15 mouse cellular contexts compared by ENCODE assay signal in the genomic region with DNA sequence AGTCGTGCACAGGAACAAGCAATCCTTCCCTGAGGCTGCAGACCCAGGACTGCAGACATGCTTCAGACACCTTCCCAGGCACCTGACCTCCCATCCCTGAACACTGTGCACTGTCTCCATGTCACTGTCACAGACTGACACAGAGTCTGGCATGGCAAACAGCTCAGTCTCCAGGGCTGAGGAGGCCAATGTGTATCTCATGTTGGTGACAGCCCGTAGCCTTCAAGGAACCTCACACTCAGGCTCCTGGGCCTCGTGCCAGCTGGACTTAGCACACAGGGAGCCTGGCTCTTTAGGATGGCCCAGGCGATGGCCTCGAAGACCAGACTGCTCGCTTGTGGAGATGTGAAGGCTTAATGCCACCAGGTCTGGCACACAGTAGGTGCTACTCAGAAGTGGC. TPM values are rescaled to one million over a fixed set of nuclear protein-coding genes. Genes with fewer than 3 reads are reported as not detected.
DNase-seq lines count a peak whose midpoint lies in the region; ATAC-seq and TF ChIP-seq lines count a peak whose summit lies in the region.
"Had no signal": no experiment of that assay in that cellular context is flagged by ENCODE, and none has a peak within 500 bp of the region (broad histone marks: within the 10 kb centered on the region; RNA-seq: fewer than 3 reads in every experiment).

No protein-coding gene starts in this region.

- ATAC-seq in kidney, embryonic 15.5 days (replicated peaks; ENCODE audit: low FRiP score) = no peak
- ATAC-seq in lung, embryonic 16.5 days (ENCODE audit: low read depth) = peak; percentile 88
- no peak for ATAC-seq in intestine, embryonic 15.5 days
- no peak for ATAC-seq in intestine, embryonic 16.5 days
- ATAC-seq: activated CD4-positive, CD25-positive, alpha-beta regulatory T cell, adult 4 months had no signal

- WGBS in kidney, adult 2 months = 72% methylated on average over 6 of the region's 6 CpGs
- WGBS in kidney, embryonic 15.5 days = 80% methylated on average over 6 of the region's 6 CpGs
- WGBS in lung, embryonic 16.5 days = 53% methylated on average over 6 of the region's 6 CpGs
- 73% methylated on average over 6 of the region's 6 CpGs for WGBS in intestine, embryonic 15.5 days
- WGBS in intestine, embryonic 16.5 days = 75% methylated on average over 6 of the region's 6 CpGs

- H3K4me1 ChIP-seq in kidney, adult 2 months (ENCODE audit: control insufficient read depth, insufficient read depth, low read length) = no peaks in the 10 kb centered on the region
- H3K4me1 ChIP-seq in kidney, embryonic 15.5 days = 0 out of 2 replicates have a peak, but pooled peaks cover 3% of the 10 kb centered on the region
- H3K4me1 ChIP-seq in lung, embryonic 16.5 days (replicated peaks; ENCODE audit: control insufficient read depth, insufficient read depth, low read length) = no peaks in the 10 kb centered on the region
- H3K4me1 ChIP-seq in intestine, embryonic 15.5 days (replicated peaks) = no peaks in the 10 kb centered on the region
- no peaks in the 10 kb centered on the region for H3K4me1 ChIP-seq in intestine, embryonic 16.5 days (ENCODE audit: control insufficient read depth, insufficient read depth, low read length)
- H3K4me1 ChIP-seq: embryonic facial prominence, embryonic 12.5 days had no signal

- H3K4me2 ChIP-seq in kidney, embryonic 15.5 days = no peak overlapping the region
- no peak overlapping the region for H3K4me2 ChIP-seq in lung, embryonic 16.5 days (ENCODE audit: low read depth, low read length)
- no peak overlapping the region for H3K4me2 ChIP-seq in intestine, embryonic 15.5 days (replicated peaks)
- no peak overlapping the region for H3K4me2 ChIP-seq in intestine, embryonic 16.5 days (ENCODE audit: low read depth, low read length)
- H3K4me2 ChIP-seq: embryonic facial prominence, embryonic 12.5 days had no signal

- DNase-seq in kidney, adult 2 months = peak; percentile 42
- peak; percentile 85 for DNase-seq in adrenal gland, postnatal 10 days
- peak; percentile 84 to 92 for DNase-seq in cerebellum, postnatal 25 days
- DNase-seq in urinary bladder, postnatal 25 days (ENCODE audit: low spot score) = no peak

- H3K4me3 ChIP-seq in kidney, adult 2 months (ENCODE audit: insufficient read depth, low read depth, low read length) = no peak overlapping the region
- H3K4me3 ChIP-seq in kidney, embryonic 15.5 days (replicated peaks) = no peak overlapping the region
- no peak overlapping the region for H3K4me3 ChIP-seq in lung, embryonic 16.5 days (ENCODE audit: low read length)
- H3K4me3 ChIP-seq in intestine, embryonic 15.5 days (replicated peaks) = no peak overlapping the region
- H3K4me3 ChIP-seq in intestine, embryonic 16.5 days (ENCODE audit: low read length) = no peak overlapping the region
- H3K4me3 ChIP-seq: embryonic facial prominence, embryonic 12.5 days had no signal

- no peaks in the 10 kb centered on the region for H3K9me3 ChIP-seq in kidney, embryonic 15.5 days (replicated peaks)
- H3K9me3 ChIP-seq in lung, embryonic 16.5 days (ENCODE audit: control insufficient read depth, low read length) = no peaks in the 10 kb centered on the region
- no peaks in the 10 kb centered on the region for H3K9me3 ChIP-seq in intestine, embryonic 15.5 days
- H3K9me3 ChIP-seq in intestine, embryonic 16.5 days (ENCODE audit: control insufficient read depth, low read length) = no peaks in the 10 kb centered on the region
- H3K9me3 ChIP-seq: embryonic facial prominence, embryonic 12.5 days had no signal

- no peaks in the 10 kb centered on the region for H3K36me3 ChIP-seq in kidney, adult 2 months (ENCODE audit: control insufficient read depth, insufficient read depth, low read length)
- H3K36me3 ChIP-seq in kidney, embryonic 15.5 days = no peaks in the 10 kb centered on the region
- no peaks in the 10 kb centered on the region for H3K36me3 ChIP-seq in lung, embryonic 16.5 days (ENCODE audit: control insufficient read depth, insufficient read depth, low read length)
- H3K36me3 ChIP-seq in intestine, embryonic 15.5 days = no peaks in the 10 kb centered on the region
- no peaks in the 10 kb centered on the region for H3K36me3 ChIP-seq in intestine, embryonic 16.5 days (ENCODE audit: control insufficient read depth, insufficient read depth, low read length)
- H3K36me3 ChIP-seq: embryonic facial prominence, embryonic 12.5 days had no signal

- H3K27ac ChIP-seq in kidney, adult 2 months (ENCODE audit: insufficient read depth, low read depth, low read length) = no peak overlapping the region
- H3K27ac ChIP-seq in kidney, embryonic 15.5 days = no peak overlapping the region
- H3K27ac ChIP-seq in lung, embryonic 16.5 days (ENCODE audit: low read length) = no peak overlapping the region
- no peak overlapping the region for H3K27ac ChIP-seq in intestine, embryonic 15.5 days
- no peak overlapping the region for H3K27ac ChIP-seq in intestine, embryonic 16.5 days (ENCODE audit: low read length)
- H3K27ac ChIP-seq: embryonic facial prominence, embryonic 12.5 days had no signal

- no peak for TF ChIP-seq POLR2A in kidney, adult 2 months (IDR thresholded peaks at IDR 0.05; ENCODE audit: low read depth, low read length)

- no peaks in the 10 kb centered on the region for H3K27me3 ChIP-seq in kidney, adult 2 months (replicated peaks; ENCODE audit: control insufficient read depth, insufficient read depth, low read length)
- no peaks in the 10 kb centered on the region for H3K27me3 ChIP-seq in kidney, embryonic 15.5 days
- no peaks in the 10 kb centered on the region; the same call in 1 of the 2 replicates for H3K27me3 ChIP-seq in lung, embryonic 16.5 days (ENCODE audit: control insufficient read depth, insufficient read depth, low read depth, low read length)
- H3K27me3 ChIP-seq in intestine, embryonic 15.5 days (replicated peaks) = no peaks in the 10 kb centered on the region
- H3K27me3 ChIP-seq in intestine, embryonic 16.5 days (replicated peaks; ENCODE audit: control insufficient read depth, insufficient read depth, low read length) = no peaks in the 10 kb centered on the region
- H3K27me3 ChIP-seq: embryonic facial prominence, embryonic 12.5 days had no signal

- no peak for TF ChIP-seq CTCF in kidney, adult 2 months (conservative IDR thresholded peaks at IDR 0.05; ENCODE audit: insufficient read depth, insufficient read length, low read depth, low read length)

- H3K9ac ChIP-seq in kidney, embryonic 15.5 days = no peak overlapping the region
- H3K9ac ChIP-seq in lung, embryonic 16.5 days (ENCODE audit: low read length) = no peak overlapping the region
- H3K9ac ChIP-seq in intestine, embryonic 15.5 days = no peak overlapping the region
- no peak overlapping the region for H3K9ac ChIP-seq in intestine, embryonic 16.5 days (ENCODE audit: low read depth, low read length)
- H3K9ac ChIP-seq: embryonic facial prominence, embryonic 12.5 days had no signal

RNA-seq across cellular contexts. Expression of a gene that starts 27.4 kb away (rescaled TPM):
- not detected in 2 replicates for polyA plus RNA-seq in kidney, adult 2 months (2012; rRNA removed)
- not detected in 2 replicates for polyA plus RNA-seq in kidney, embryonic 15.5 days (2015; fragmentation: Nextera tagmentation; extraction: Ambion mirVana)
- not detected for total RNA-seq in adrenal gland, postnatal 10 days (2021)
- polyA plus RNA-seq in lung, embryonic 16.5 days (2015; fragmentation: Nextera tagmentation; extraction: Ambion mirVana) = not detected in 2 replicates
- polyA plus RNA-seq in intestine, embryonic 15.5 days (2015; fragmentation: Nextera tagmentation; extraction: Ambion mirVana) = not detected in 2 replicates
- not detected in 2 replicates for polyA plus RNA-seq in intestine, embryonic 16.5 days (2015; fragmentation: Nextera tagmentation; extraction: Ambion mirVana)
- total RNA-seq: CH12.LX had no signal
- polyA plus RNA-seq: activated CD4-positive, CD25-positive, alpha-beta regulatory T cell, adult 4 months; embryonic facial prominence, embryonic 12.5 days; gonadal fat pad, adult 2 months; intestine, embryonic 14.5 days; limb, embryonic 11.5 days; thymus, postnatal 0 days had no signal

RNA-seq across cellular contexts. Expression of a gene that starts 37.6 kb away (rescaled TPM):
- polyA plus RNA-seq in kidney, adult 2 months (2012; rRNA removed) = 0.08 and 0.22 TPM in 2 replicates
- 1.0 and 1.6 TPM in 2 replicates for polyA plus RNA-seq in kidney, embryonic 15.5 days (2015; fragmentation: Nextera tagmentation; extraction: Ambion mirVana)
- 10 to 100 TPM; 57.7 to 63.4 TPM for total RNA-seq in adrenal gland, postnatal 10 days (2021)
- polyA plus RNA-seq in lung, embryonic 16.5 days (2015; fragmentation: Nextera tagmentation; extraction: Ambion mirVana) = 0.04 and 0.16 TPM in 2 replicates
- polyA plus RNA-seq in intestine, embryonic 15.5 days (2015; fragmentation: Nextera tagmentation; extraction: Ambion mirVana) = 0.90 and 1.3 TPM in 2 replicates
- polyA plus RNA-seq in intestine, embryonic 16.5 days (2015; fragmentation: Nextera tagmentation; extraction: Ambion mirVana) = 0.23 and 0.35 TPM in 2 replicates
- total RNA-seq: CH12.LX had no signal
- polyA plus RNA-seq: activated CD4-positive, CD25-positive, alpha-beta regulatory T cell, adult 4 months; thymus, postnatal 0 days had no signal
